Mouse (Mus musculus): Measurements from ENCODE around the gene Gm8159.
"Not testable (repeated sequence)": the region's sequence is repeated elsewhere in the genome, so short reads cannot be mapped to it uniquely, and the experiment has no call there.

Gm8159 gene

DNA sequence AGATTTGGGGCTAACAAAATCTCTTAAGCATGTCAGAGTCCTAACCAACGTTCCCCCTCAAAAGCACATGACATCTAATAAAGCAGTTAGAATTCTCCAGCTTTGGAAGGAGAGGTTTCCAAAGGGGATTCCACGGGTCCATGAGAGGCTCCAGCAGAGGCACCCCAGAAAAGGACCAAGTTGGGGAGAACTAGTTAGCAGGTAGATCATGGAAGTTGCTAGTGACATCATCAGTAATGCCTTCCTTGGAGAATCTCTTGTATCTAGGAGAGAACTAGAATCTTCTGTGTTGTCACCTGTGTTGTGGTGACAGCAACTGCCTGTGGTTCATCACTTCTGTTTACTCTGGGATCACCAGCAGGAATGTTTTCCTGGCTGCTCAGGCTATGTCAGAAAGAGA, at the start of gene Gm8159:
Gm8159 (plus strand) TSS at position 301 of the 400 bp plus-strand sequence.
- not testable (repeated sequence) for DNase-seq (ENCODE audit: low spot score)

DNA sequence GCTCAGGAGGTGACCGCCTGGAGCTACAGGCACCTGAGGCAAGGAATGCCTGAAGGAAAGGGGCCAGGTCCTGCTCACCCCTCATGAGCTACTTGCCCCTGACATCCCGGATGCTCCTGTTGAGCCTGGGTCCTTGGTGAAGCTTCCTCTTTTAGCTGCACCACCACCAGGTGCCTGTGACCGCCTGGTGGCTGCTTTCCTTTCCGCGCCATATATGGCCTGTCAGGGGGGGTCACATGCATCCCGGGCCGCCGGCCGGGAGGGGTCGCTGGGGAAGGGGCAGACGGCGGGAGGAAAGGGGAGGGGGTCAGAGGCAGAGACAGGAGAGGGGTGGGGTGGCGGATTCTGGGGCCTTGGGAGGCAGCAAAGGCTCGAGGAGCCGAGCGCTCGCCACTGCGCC, 17.2 kb downstream of the Gm8159 start:
- DNase-seq (ENCODE audit: low spot score) = not testable (repeated sequence)

DNA sequence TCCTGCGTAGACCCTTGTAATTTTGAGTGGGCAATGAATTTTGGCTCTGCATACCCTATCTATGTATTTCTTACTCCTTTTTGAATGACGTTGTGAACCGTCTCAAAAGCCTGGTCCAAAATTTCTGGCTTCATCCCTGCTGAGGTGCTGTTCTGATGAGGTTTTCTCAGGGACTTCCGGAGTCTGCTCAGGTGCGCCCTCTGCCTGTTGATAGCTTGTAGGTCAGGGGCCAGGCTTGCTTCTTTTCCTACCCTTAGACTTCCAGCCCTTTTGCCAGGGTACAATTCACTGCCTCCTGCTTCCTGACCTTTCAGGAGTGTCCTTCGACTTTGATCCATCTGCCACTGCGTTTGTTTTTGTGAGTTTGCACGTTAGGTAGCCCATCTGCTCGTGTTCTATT, 18.2 kb downstream of the Gm8159 start:
- DNase-seq (ENCODE audit: low spot score) = not testable (repeated sequence)

DNA sequence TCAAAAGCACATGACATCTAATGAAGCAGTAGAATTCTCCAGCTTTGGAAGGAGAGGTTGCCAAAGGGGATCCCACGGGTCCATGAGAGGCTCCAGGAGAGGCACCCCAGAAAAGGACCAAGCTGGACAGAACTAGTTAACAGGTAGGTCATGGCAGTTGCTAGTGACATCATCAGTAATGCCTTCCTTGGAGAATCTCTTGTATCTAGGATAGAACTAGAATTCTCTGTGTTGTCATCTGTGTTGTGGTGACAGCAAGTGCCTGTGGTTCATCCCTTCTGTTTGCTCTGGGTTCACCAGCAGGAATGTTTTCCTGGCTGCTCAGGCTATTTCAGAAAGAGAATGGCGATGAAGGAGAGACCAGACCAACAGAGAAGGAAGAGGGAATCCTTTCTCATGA, 31.7 kb downstream of the Gm8159 start, which contains the start of gene Gm3239:
Gm3239 (plus strand) TSS at position 301 of the 400 bp plus-strand sequence.
- DNase-seq (ENCODE audit: low spot score) = not testable (repeated sequence)

Data from spleen, adult 12 weeks (tissue).